Mouse (Mus musculus) adrenal gland, postnatal 25 days (tissue): Measurements from ENCODE around the gene Syne4. TPM values are rescaled to one million over a fixed set of nuclear protein-coding genes. Genes with fewer than 3 reads are reported as not detected.

Experiments used
- DNase-seq: peaks from one replicate; pipeline ENCODE4 v3.0.0; 2021; ENCODE audit warnings: mixed read lengths
- total RNA-seq: library from RNA; stranded (reverse); gene quantifications from 2 replicates; pipeline ENCODE4 v1.2.3, GENCODE M21; 2021

Syne4 gene
- total RNA-seq, 1 experiment from 2014 or later = 29.0 TPM

- no peak for DNase-seq
Observed at GRCm38 (mm10) chr7:30328379-30328778, 13.8 kb downstream of the Syne4 start.

- DNase-seq = peak; percentile 62
Observed at GRCm38 (mm10) chr7:30331887-30332286, 17.3 kb downstream of the Syne4 start.

- no peak for DNase-seq
Observed at GRCm38 (mm10) chr7:30332622-30333259, 18.1 kb downstream of the Syne4 start.

GRCm38 (mm10) chr7:30333436-30333835, 18.8 kb downstream of the Syne4 start:
- DNase-seq = peak; percentile 88

DNA sequence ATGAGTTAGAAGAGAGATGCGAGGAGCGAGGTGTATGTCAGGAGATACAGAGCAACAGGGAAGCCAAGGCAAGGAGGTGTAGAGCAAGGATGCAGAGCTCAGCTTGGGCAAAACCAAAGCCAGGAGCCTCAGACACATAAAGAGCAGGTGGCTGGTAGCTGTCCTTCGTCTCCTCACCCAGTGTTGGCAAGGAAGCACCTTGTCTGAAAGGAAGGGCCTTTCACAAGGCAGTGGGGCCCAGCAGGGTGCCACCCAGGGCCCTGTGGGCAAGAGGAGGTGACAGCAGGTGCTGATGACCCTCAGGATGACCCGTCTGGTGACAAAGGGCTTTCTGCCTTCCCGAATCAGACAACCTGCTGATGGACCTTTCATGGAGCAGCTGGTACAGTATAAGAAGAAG, 20.0 kb downstream of the Syne4 start:
- DNase-seq = no peak

GRCm38 (mm10) chr7:30335688-30336087, 21.1 kb downstream of the Syne4 start:
- no peak for DNase-seq

- peak; percentile 83 for DNase-seq
Observed at GRCm38 (mm10) chr7:30336384-30336783, 21.8 kb downstream of the Syne4 start.

- DNase-seq = no peak
Observed at GRCm38 (mm10) chr7:30339432-30340109, 25.0 kb downstream of the Syne4 start.

- peak; percentile 77 for DNase-seq
Observed at GRCm38 (mm10) chr7:30346635-30347379, 32.2 kb downstream of the Syne4 start.

DNA sequence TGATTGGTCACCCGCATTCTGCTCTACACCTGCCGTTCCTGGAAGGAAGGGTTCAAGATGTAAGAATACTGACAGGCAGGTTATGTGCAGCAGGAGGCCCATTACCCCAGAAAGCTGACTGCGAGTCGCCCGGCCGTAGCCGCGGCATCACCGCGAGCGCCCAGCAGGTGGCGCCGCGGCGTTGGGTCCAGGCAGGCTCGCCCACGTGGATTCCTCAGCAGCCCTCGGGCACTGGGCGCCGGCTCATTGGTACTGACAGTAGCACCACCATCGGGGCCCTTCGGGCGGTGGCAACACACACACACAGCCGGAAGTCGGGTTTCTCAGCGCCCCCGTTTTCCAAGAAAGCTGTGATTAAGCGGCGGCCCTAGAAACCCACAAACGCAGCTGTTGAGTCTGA, 33.2 kb downstream of the Syne4 start:
- DNase-seq = peak; percentile 70

DNA sequence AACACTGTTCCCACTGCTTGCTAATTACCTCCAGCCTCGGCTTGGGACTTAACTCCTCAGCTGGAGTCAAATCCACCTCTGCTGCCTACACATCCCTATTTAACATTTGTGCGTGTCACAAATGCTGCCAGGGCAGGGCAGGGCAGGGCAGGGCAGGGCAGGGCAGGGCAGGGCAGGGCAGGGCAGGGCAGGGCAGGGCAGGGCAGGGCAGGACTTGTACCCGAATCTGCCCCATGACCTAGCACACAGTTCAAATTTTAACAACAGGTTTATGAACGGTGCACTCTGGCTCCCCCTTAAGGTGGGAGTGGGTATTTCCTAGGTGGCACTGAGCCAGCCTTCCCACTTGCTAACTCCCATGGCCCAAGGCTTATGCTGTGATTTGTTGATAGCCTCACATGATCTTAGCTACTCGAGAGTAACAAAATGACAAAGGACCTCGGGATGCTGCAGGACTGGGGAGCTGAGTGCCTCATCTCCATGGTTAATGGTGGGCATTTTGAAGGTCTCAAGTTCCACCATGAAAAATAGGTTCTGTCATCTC, 38.7 kb downstream of the Syne4 start:
- peak; percentile 61 for DNase-seq

- no peak for DNase-seq
Observed at GRCm38 (mm10) chr7:30354059-30354458, 39.5 kb downstream of the Syne4 start.

GRCm38 (mm10) chr7:30358378-30359186, 44.0 kb downstream of the Syne4 start:
- no peak for DNase-seq

DNA sequence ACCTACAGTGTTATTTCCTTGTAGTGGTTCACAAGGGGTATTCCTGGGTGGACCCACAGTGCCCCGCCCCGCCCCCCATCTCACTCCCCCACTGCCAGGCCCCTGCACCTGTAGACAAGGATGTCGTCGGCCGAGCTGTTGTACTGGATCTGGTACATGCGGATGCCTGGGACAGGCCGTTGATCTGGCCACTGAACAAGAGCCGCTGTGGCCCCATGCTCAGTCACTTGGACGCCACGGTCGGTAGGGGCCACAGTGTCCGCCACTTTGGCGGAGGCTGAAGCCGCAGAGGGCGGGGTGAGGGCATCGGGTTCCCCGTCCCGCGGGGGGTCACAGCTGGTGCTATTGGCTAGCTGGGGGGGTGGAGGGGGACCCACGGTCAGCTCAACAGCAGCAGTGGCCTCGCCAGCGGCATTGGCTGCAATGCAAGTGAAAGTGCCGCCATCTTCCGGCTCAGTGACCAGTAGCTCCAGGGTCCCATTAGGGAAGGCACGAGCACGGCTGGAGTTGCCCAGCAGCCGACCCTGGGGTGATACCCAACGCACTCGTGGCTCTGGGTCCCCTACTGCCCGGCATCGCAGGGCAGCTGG, 44.8 kb downstream of the Syne4 start:
- no peak for DNase-seq

DNA sequence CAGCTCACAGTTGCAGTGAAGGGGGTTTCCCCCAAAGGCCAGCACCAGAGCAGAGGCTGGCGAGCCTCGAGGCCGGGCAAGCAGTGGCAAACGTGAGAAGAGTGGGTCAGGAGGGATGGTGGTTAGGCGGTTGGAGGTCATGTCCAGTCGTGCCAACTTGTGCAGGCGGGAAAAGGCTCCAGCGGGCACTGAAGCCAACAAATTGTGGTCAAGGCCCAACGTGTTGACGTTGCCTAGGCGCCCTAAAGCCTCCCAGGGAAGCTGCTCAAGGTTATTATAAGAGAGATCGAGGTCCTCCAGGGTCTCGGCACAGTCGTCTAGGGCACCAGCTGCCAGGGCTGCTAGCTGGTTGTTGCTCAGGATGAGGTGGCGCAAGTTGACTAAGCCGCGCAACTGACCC, 45.4 kb downstream of the Syne4 start:
- DNase-seq = peak; percentile 32

GRCm38 (mm10) chr7:30362652-30363343, 48.2 kb downstream of the Syne4 start, which contains the start of gene Lrfn3:
TSS of gene Lrfn3 (minus strand) at chr7:30362772.
- peak; percentile 65 for DNase-seq

GRCm38 (mm10) chr7:30363344-30363738, 48.7 kb downstream of the Syne4 start:
- DNase-seq = no peak

GRCm38 (mm10) chr7:30367466-30367865, 52.9 kb downstream of the Syne4 start:
- no peak for DNase-seq
